Mouse (Mus musculus) B cell, adult 67 days (primary cell): Measurements from ENCODE around the gene Ppp1r37. TPM values are rescaled to one million over a fixed set of nuclear protein-coding genes. Genes with fewer than 3 reads are reported as not detected.

Source experiments
- total RNA-seq, 2 experiments: library from RNA; stranded (reverse); gene quantifications; 4 replicates each; pipeline ENCODE4 v1.2.4; 2023

Ppp1r37 gene
- total RNA-seq: 10 to 100 TPM; 58.2 to 64.2 TPM

DNA sequence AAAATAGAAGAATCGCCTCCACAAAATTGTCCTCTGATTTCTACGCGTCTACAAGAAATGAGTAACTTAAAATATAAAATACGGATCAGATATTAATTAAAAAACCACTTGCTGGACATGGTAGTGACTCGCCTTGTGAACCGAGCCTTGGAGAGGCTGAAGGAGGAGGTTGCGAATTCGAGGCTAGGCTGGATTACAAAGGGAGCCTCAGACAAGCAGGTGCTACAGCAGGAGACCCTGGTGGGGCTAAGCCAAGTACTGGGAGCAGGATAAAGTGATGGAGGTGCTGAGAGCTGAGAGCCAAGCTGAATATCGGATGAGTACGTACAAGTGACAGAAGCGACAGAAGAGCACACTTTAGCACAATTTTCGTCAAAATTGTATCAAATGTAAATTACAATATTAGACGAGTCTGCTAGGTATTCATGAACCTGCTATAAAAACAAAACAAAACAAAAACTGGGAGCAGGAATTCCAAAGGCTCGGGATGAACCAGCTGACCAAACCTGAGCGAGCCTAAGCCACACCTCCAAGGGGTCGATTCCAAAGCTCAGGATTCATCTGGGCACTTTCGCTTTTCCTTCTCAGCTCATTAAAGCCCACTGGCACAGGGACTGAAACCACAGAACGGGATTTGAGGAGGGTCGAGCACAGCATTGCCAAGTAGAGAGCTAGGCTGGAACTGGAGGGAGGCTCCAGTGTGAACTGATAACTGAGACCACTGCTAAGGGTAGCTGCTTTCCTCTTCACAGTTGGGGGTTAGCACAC is at the start of gene Ppp1r37:
Gene Ppp1r37 (minus strand): TSS at position 434 of the 768 bp plus-strand sequence.

DNA sequence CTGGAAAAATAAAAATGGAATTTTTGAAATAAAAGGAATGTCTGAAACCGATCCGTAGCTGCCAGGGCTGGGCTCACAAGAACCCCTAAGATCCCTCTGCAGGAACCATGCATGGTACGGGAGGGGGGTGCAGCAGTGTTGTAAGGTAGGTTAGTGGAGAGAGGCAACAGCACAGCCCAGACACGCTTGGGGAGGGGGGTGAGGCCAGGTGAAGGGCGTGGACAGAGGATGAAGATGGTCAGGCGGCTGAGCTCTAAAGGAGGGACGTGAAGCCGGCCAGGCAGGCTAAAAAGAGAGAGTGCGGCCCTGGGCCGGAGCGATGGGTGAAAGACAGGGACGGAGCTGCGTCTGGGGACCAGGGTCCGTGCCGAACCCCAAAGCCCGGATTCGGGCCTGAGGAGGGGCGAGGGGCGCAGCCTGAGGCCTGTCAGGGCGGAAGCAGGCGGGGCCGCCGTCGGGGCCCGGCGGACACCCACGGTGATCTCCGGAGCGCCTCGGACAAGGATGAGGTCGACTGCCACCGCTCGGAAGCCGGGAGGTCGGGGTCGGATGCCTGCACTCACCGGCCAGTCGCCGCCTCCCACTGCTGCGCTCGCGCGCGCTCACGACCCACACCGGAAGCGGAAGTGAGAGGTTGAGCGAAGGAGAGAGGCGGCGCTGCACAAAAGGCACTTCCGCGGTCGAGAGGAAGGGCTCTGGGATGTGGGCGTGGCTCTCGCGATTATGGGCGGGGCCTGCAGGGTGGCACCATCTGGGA is 41.2 kb upstream of the Ppp1r37 start, which contains the start of gene Clasrp:
Gene Clasrp (minus strand): TSS at position 638 of the 757 bp plus-strand sequence.

DNA sequence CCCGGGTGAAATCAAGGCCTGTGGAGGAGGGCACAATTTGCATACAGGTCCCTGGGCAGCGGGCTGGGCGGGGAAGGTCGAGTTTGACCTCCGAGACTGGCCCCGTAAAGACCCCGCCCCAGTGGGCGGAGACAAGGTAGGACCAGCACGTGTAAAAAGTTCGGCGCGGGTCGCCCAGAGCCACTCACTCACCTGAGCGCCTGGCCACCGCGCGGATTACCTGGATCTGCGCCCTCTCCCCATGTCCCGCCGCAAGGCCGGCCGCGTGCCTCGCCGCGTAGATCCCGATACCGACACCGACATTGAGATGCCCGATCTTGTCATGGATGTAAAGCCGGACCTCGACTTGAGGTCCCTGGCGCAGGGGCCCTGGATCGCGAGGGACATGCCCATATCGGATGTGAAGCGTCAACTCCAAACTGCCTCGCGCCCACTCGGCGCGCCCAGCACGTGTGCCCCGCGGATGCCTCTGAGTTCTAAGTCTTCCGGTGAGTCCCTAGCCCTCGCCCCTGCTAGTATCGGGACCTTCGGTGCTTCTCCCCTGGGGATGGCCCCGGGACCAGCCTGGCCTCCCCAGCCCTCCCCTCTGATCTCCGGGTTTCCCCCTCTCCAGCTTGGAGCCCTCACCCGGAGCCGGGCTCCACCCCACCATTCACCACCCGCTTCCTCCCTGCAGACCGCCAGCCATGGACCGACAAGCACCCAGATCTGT is 14.4 kb upstream of the Ppp1r37 start, which contains the start of the genes Zfp296 and Gemin7:
Gene Zfp296 (plus strand): TSS at position 147 of the 712 bp plus-strand sequence.
Gene Gemin7 (minus strand): TSS at position 455 of the 712 bp plus-strand sequence.

DNA sequence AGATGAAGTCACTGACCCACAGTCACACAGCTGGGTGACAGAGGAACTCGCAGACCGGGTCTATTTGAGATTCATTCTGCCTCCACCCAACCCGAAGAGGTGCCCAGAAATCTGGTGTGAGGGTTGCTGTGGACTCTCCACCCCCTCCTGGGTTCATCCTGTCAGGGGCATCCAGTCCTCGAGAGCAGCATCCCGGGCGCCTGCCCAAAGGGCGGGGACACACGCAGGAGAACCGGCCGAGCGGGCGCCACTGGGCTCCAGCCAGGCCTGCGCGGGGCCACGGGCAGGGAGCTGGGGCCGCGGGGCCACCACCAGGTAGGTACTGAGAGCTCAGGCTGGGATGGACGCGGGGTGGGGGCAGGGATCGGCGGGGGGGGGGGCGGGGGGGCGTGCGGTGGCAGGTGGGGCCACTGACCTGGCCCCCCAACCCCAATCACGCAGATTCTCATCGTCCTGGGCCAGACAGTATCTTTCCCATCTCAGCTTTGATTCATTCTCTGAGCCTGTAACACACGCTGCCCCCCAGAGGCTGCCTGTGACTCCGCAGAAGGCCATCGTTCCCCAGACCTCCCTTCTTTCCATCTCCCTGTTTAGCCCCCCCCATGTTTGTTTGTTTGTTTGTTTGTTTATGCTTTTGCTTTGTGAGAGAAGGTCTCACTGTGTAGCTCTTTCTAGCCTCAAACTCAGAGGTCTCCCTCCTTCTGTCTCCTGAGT is 45.1 kb downstream of the Ppp1r37 start, which contains the start of gene Nkpd1:
Gene Nkpd1 (plus strand): TSS at position 187 of the 714 bp plus-strand sequence.

DNA sequence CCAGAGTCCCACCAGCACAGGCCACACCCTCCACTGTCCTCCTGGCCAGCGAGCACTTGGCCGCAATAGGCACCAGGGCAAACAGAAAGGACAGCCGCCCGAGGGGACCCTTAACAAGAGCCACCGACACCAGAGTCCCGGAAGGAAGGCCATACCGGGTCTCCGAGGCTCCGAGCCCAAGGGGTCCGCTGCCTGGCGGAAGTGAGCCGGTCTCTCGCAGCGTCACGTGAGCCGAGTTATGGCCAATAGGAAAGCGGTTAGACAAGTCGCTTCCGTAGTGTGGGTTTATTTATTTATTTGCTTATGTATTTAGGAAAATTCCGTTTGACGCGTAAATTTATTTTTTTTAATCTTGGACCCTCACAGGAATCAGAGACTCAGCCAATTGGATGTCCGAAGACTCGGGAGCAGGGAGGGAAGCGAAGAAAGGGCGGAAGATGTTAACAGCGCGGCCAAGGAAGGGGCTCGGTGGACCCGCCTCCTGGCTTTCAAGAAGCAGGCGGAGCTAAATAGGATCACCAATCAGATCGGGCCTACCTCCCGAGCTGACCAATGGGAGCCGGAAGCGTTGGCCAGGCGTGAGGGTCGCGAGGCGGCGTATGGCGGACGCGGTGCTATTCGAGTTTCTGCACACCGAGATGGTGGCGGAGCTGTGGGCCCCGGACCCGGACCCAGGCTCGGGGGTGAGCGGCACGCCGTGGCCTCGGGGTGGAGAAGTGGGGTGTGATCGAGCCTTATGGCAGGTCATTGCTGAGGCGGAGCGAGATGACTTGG is 54.5 kb downstream of the Ppp1r37 start, which contains the start of the genes Bloc1s3 and Trappc6a:
Gene Bloc1s3 (minus strand): TSS at position 218 of the 774 bp plus-strand sequence.
Gene Trappc6a (plus strand): TSS at position 246 of the 774 bp plus-strand sequence.

Other genes starting within 250 kb of the Ppp1r37 start
- 10 to 100 TPM; 64.3 to 66.3 TPM for gene Ercc1, start 218.3 kb downstream of the Ppp1r37 start, total RNA-seq
- 10 to 100 TPM in 1 of 2 experiments, 1 to 10 TPM in 1; 6.7 to 10.7 TPM for gene Cd3eap, start 203.6 kb downstream of the Ppp1r37 start, total RNA-seq
- gene Ppp1r13l, start 203.3 kb downstream of the Ppp1r37 start, total RNA-seq: 1 to 10 TPM; 1.4 to 1.9 TPM
- 10 to 100 TPM; 57.0 to 80.3 TPM for gene Ercc2, start 181.1 kb downstream of the Ppp1r37 start, total RNA-seq
- gene Klc3, start 159.0 kb downstream of the Ppp1r37 start, total RNA-seq: 1 to 10 TPM; 1.9 to 2.2 TPM
- gene Ckm, start 158.3 kb downstream of the Ppp1r37 start, total RNA-seq: under 1 TPM; 0.44 TPM
- 10 to 100 TPM; 29.5 to 30.7 TPM for gene Mark4, start 104.3 kb downstream of the Ppp1r37 start, total RNA-seq
- not detected for gene Exoc3l2, start 99.7 kb downstream of the Ppp1r37 start, total RNA-seq
- 1 to 10 TPM; 5.8 to 6.5 TPM for gene Bloc1s3, start 54.7 kb downstream of the Ppp1r37 start, total RNA-seq
- gene Trappc6a, start 54.7 kb downstream of the Ppp1r37 start, total RNA-seq: 10 to 100 TPM; 30.2 to 34.6 TPM
- under 1 TPM; 0.55 to 0.62 TPM for gene Nkpd1, start 45.2 kb downstream of the Ppp1r37 start, total RNA-seq
- 10 to 100 TPM; 14.4 to 17.4 TPM for gene Zfp296, start 14.2 kb upstream of the Ppp1r37 start, total RNA-seq
- gene Gemin7, start 14.5 kb upstream of the Ppp1r37 start, total RNA-seq: 10 to 100 TPM; 88.5 to 93.3 TPM
- gene Clasrp, start 41.4 kb upstream of the Ppp1r37 start, total RNA-seq: 100 to 1,000 TPM; 111 to 118 TPM
- 100 to 1,000 TPM in 1 of 2 experiments, 10 to 100 TPM in 1; 94.7 to 102 TPM for gene Relb, start 66.4 kb upstream of the Ppp1r37 start, total RNA-seq
- gene Clptm1, start 102.0 kb upstream of the Ppp1r37 start, total RNA-seq: 10 to 100 TPM; 80.3 to 90.7 TPM
- not detected for gene Apoc2, start 114.9 kb upstream of the Ppp1r37 start, total RNA-seq
- gene Gm44805, start 118.3 kb upstream of the Ppp1r37 start, total RNA-seq: not detected
- gene Apoc4, start 118.4 kb upstream of the Ppp1r37 start, total RNA-seq: not detected
- not detected for gene Apoc1, start 129.6 kb upstream of the Ppp1r37 start, total RNA-seq
- 10 to 100 TPM; 81.0 to 81.5 TPM for gene Apoe, start 136.1 kb upstream of the Ppp1r37 start, total RNA-seq
- 10 to 100 TPM; 55.4 to 63.8 TPM for gene Tomm40, start 152.4 kb upstream of the Ppp1r37 start, total RNA-seq
- gene Nectin2, start 187.4 kb upstream of the Ppp1r37 start, total RNA-seq: not detected
- not detected for gene Bcam, start 207.9 kb upstream of the Ppp1r37 start, total RNA-seq
- 1 to 10 TPM in 1 of 2 experiments, not detected in 1; 1.8 TPM for gene Cblc, start 233.7 kb upstream of the Ppp1r37 start, total RNA-seq